Mouse (Mus musculus): Measurements from ENCODE around the gene Dgkg. TPM values are rescaled to one million over a fixed set of nuclear protein-coding genes. Genes with fewer than 3 reads are reported as not detected.

The Dgkg gene
- polyA plus RNA-seq, 2 experiments = 0.28 to 0.46 TPM

DNA sequence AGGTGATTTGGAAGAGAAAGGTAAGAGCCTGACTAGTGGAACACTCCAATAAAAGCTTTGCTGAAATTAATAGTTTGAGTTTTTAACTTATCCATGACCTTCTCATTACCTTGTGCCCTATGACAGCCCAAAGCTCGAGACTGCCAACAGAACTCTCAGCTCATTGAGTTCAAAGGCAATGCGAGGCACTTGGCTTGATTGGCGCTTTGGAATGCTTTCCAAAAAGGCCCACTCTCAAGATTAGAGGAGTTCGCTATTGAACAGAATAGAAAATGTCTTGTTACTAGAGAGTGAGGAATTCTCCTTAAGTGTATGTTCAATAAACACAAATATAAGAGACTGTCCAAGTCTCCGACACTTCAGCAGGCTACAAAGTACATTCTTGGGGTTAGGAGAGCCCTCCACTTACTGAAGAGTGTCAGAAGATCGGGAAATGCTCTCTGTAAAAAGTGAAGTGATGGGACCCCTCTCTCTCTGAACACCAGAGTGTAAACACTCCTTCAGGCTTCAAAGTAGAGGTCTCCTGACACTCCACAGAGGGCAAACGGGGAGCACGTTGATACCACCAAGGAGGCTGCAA, 120.3 kb downstream of the Dgkg start:
- TF ChIP-seq CTCF (IDR thresholded peaks at IDR 0.05; ENCODE audit: low read depth) = no peak
- TF ChIP-seq EP300 (IDR thresholded peaks at IDR 0.05; ENCODE audit: low read depth) = no peak
- Histone ChIP-seq H3K4me3 (ENCODE audit: insufficient read depth in 1 of 2, low read depth in 2 of 2, low read length in 2 of 2) (no peak overlapping the region), H3K9ac (replicated peaks) (no peak overlapping the region), H3K27ac (no peak overlapping the region), H3K4me1 (replicated peaks; ENCODE audit: control insufficient read depth in 2 of 2, insufficient read depth in 2 of 2, low read length in 1 of 2) (no peaks in the 10 kb centered on the region), H3K27me3 (ENCODE audit: control insufficient read depth, insufficient read depth, low read length) (no peaks in the 10 kb centered on the region), H3K9me3 (ENCODE audit: control insufficient read depth, low read length) (no peaks in the 10 kb centered on the region), H3K4me2 (ENCODE audit: low read depth) (no peak overlapping the region), H3K36me3 (replicated peaks; ENCODE audit: control insufficient read depth, insufficient read depth, low read depth) (no peaks in the 10 kb centered on the region)
- ATAC-seq (ENCODE audit: insufficient read depth) (no peak), DNase-seq (ENCODE audit: low read depth in 3 of 3, low spot score in 3 of 3) (no peak)
- 67% methylated on average over 8 of the region's 8 CpGs for WGBS (ENCODE audit: insufficient replicate concordance)

DNA sequence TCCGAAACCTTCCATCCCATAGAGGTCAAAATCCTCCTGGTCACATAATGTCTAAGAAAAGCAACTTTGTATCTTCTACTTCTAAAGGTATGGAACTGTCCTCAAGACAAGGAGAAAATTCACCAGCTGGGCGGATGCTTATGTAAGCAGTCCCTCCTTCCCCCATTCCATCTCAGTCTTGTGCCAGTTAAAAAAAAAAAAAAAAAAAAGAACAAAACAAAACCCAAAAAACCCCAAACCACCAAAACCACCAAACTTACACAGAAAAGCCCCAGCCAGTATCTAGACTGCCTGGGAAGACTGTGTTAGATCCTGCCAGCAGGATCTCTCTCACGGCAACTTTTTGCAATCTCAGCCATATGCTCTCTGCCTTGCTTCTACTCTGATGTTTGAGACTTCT, 123.9 kb downstream of the Dgkg start:
- Histone ChIP-seq H3K9ac (replicated peaks) (no peak overlapping the region), H3K9me3 (ENCODE audit: control insufficient read depth, low read length) (no peaks in the 10 kb centered on the region), H3K27ac (no peak overlapping the region), H3K36me3 (replicated peaks; ENCODE audit: control insufficient read depth, insufficient read depth, low read depth) (no peaks in the 10 kb centered on the region), H3K4me2 (ENCODE audit: low read depth) (no peak overlapping the region), H3K4me3 (ENCODE audit: insufficient read depth in 1 of 2, low read depth in 2 of 2, low read length in 2 of 2) (no peak overlapping the region), H3K4me1 (replicated peaks; ENCODE audit: control insufficient read depth in 2 of 2, insufficient read depth in 2 of 2, low read length in 1 of 2) (no peaks in the 10 kb centered on the region), H3K27me3 (ENCODE audit: control insufficient read depth, insufficient read depth, low read length) (no peaks in the 10 kb centered on the region)
- TF ChIP-seq EP300 (IDR thresholded peaks at IDR 0.05; ENCODE audit: low read depth) (no peak), CTCF (IDR thresholded peaks at IDR 0.05; ENCODE audit: low read depth) (no peak)
- 64% methylated on average over 3 of the region's 3 CpGs for WGBS (ENCODE audit: insufficient replicate concordance)
- no peak for ATAC-seq (ENCODE audit: insufficient read depth)
- no peak for DNase-seq (ENCODE audit: low read depth in 3 of 3, low spot score in 3 of 3)

DNA sequence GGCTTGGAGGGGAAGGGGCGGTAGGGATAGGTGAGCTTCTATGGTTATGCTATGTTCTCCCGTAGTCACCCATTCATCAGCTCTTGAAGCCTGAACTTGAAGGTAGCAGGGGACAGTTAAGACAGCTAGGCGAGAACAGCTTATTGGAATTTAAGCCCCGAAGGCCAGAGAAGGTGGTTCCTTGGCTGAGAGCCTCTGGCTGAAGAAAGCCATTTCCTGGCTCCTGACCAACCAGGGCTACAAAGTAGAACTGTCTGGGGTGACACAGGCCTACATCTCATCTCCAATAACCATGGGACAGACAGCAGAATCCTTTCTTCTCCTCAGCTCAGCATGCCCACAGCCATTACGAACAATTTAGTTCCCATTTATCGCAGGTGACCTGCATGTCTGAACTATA, 125.2 kb downstream of the Dgkg start:
- no peak for TF ChIP-seq CTCF (IDR thresholded peaks at IDR 0.05; ENCODE audit: low read depth)
- no peak for TF ChIP-seq EP300 (IDR thresholded peaks at IDR 0.05; ENCODE audit: low read depth)
- Histone ChIP-seq H3K9me3 (ENCODE audit: control insufficient read depth, low read length) (no peaks in the 10 kb centered on the region), H3K4me3 (ENCODE audit: insufficient read depth in 1 of 2, low read depth in 2 of 2, low read length in 2 of 2) (no peak overlapping the region), H3K4me2 (ENCODE audit: low read depth) (no peak overlapping the region), H3K36me3 (replicated peaks; ENCODE audit: control insufficient read depth, insufficient read depth, low read depth) (no peaks in the 10 kb centered on the region), H3K4me1 (replicated peaks; ENCODE audit: control insufficient read depth in 2 of 2, insufficient read depth in 2 of 2, low read length in 1 of 2) (no peaks in the 10 kb centered on the region), H3K27me3 (ENCODE audit: control insufficient read depth, insufficient read depth, low read length) (no peaks in the 10 kb centered on the region), H3K27ac (no peak overlapping the region), H3K9ac (replicated peaks) (no peak overlapping the region)
- no peak for ATAC-seq (ENCODE audit: insufficient read depth)
- WGBS (ENCODE audit: insufficient replicate concordance) = 66% methylated on average over 6 of the region's 6 CpGs
- DNase-seq (ENCODE audit: low read depth in 3 of 3, low spot score in 3 of 3) = no peak

DNA sequence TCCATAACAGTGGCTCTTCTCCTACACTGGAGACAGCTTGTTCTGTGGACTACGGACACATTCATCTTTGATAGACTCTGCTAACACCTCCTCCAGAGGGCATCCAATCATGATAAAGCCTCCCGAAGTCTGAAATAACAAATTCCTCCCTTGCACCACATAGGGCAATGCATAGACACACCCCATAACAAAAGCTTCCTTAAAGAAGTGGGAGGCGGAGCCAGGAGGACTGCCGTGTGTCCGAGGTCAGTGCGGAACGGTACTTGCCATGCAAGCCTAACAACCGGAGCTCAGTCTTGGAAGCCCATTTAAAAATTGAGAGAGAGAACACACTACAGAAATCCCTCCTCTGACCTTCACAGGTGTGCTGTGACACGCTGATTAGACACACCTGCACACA, 126.0 kb downstream of the Dgkg start:
- no peak for TF ChIP-seq EP300 (IDR thresholded peaks at IDR 0.05; ENCODE audit: low read depth)
- WGBS (ENCODE audit: insufficient replicate concordance) = 68% methylated on average over 9 of the region's 9 CpGs
- no peak overlapping the region for H3K27ac ChIP-seq

DNA sequence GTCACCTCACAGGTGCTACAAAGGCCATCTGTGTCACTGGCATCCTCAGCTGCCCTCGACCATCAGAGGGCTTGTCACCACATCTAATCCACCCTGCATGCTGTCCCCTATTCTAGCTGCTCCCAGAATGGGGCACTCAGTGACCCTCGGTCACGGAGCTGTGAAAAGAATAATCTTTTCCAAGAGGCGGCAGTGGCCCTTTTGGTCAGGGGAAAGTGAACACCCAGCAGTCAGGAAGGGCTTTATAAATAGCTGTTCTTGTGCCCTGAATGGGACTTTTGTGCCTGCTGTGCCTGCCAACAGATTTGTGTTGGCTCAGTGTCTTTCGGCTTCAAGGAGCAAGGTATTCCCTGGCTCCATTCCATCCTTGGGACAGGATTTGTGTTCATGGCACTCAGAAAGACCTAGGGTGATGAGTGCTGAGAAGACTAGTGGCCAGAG, 129.5 kb downstream of the Dgkg start:
- Histone ChIP-seq H3K4me2 (ENCODE audit: low read depth) (no peak overlapping the region), H3K4me3 (ENCODE audit: insufficient read depth in 1 of 2, low read depth in 2 of 2, low read length in 2 of 2) (no peak overlapping the region), H3K27ac (no peak overlapping the region), H3K9ac (replicated peaks) (no peak overlapping the region), H3K4me1 (replicated peaks; ENCODE audit: control insufficient read depth in 2 of 2, insufficient read depth in 2 of 2, low read length in 1 of 2) (no peaks in the 10 kb centered on the region), H3K27me3 (ENCODE audit: control insufficient read depth, insufficient read depth, low read length) (no peaks in the 10 kb centered on the region), H3K9me3 (ENCODE audit: control insufficient read depth, low read length) (no peaks in the 10 kb centered on the region), H3K36me3 (replicated peaks; ENCODE audit: control insufficient read depth, insufficient read depth, low read depth) (no peaks in the 10 kb centered on the region)
- 62% methylated on average over 5 of the region's 5 CpGs for WGBS (ENCODE audit: insufficient replicate concordance)
- ATAC-seq (ENCODE audit: insufficient read depth) (no peak), DNase-seq (ENCODE audit: low read depth in 3 of 3, low spot score in 3 of 3) (no peak)
- TF ChIP-seq EP300 (IDR thresholded peaks at IDR 0.05; ENCODE audit: low read depth) (no peak), CTCF (IDR thresholded peaks at IDR 0.05; ENCODE audit: low read depth) (no peak)

More for the DNA sequence above, 126.0 kb downstream of the Dgkg start:
- H3K36me3 ChIP-seq (replicated peaks; ENCODE audit: control insufficient read depth, insufficient read depth, low read depth) = no peaks in the 10 kb centered on the region
- H3K4me2 ChIP-seq (ENCODE audit: low read depth) = no peak overlapping the region
- H3K9me3 ChIP-seq (ENCODE audit: control insufficient read depth, low read length) = no peaks in the 10 kb centered on the region
- H3K4me3 ChIP-seq (ENCODE audit: insufficient read depth in 1 of 2, low read depth in 2 of 2, low read length in 2 of 2) = no peak overlapping the region
- ATAC-seq (ENCODE audit: insufficient read depth) (no peak), DNase-seq (ENCODE audit: low read depth in 3 of 3, low spot score in 3 of 3) (no peak)
- H3K27me3 ChIP-seq (ENCODE audit: control insufficient read depth, insufficient read depth, low read length) = no peaks in the 10 kb centered on the region
- H3K4me1 ChIP-seq (replicated peaks; ENCODE audit: control insufficient read depth in 2 of 2, insufficient read depth in 2 of 2, low read length in 1 of 2) = no peaks in the 10 kb centered on the region
- H3K9ac ChIP-seq (replicated peaks) = no peak overlapping the region
